Mouse (Mus musculus): ENCODE data around the gene Gm20431. TPM values are rescaled to one million over a fixed set of nuclear protein-coding genes. Genes with fewer than 3 reads are reported as not detected.

Gene Gm20431
- polyA plus RNA-seq, 1 experiment = 15.1 TPM

GRCm38 (mm10) chr2:167569934-167570651 is 91.2 kb downstream of the Gm20431 start:
- H3K4me1 ChIP-seq (ENCODE audit: control insufficient read depth, insufficient read depth, low read length) = no peaks in the 10 kb centered on the region
- TF ChIP-seq CTCF (IDR thresholded peaks at IDR 0.05; ENCODE audit: borderline replicate concordance, insufficient read depth, low read depth, low read length) = no peak
- TF ChIP-seq POLR2A (IDR thresholded peaks at IDR 0.05; ENCODE audit: borderline replicate concordance, insufficient read depth, low read length) = no peak
- peak in 1 of 2 experiments; percentile 22 for DNase-seq
- H3K4me3 ChIP-seq (replicated peaks; ENCODE audit: insufficient read depth, low read depth, low read length) = no peak overlapping the region
- no peak overlapping the region for H3K27ac ChIP-seq (ENCODE audit: insufficient read depth, low read length)
- 56% methylated on average over 13 of the region's 13 CpGs for WGBS
- no peaks in the 10 kb centered on the region for H3K27me3 ChIP-seq (ENCODE audit: control insufficient read depth, insufficient read depth, low read length)

GRCm38 (mm10) chr2:167568112-167568511 is 93.2 kb downstream of the Gm20431 start:
- Histone ChIP-seq H3K4me3 (replicated peaks; ENCODE audit: insufficient read depth, low read depth, low read length) (no peak overlapping the region), H3K27ac (ENCODE audit: insufficient read depth, low read length) (no peak overlapping the region), H3K4me1 (ENCODE audit: control insufficient read depth, insufficient read depth, low read length) (no peaks in the 10 kb centered on the region), H3K27me3 (ENCODE audit: control insufficient read depth, insufficient read depth, low read length) (no peaks in the 10 kb centered on the region)
- TF ChIP-seq CTCF (IDR thresholded peaks at IDR 0.05; ENCODE audit: borderline replicate concordance, insufficient read depth, low read depth, low read length) = no peak
- TF ChIP-seq POLR2A (IDR thresholded peaks at IDR 0.05; ENCODE audit: borderline replicate concordance, insufficient read depth, low read length) = no peak
- WGBS = 82% methylated on average over 9 of the region's 9 CpGs
- no peak for DNase-seq

- H3K4me1 ChIP-seq (ENCODE audit: control insufficient read depth, insufficient read depth, low read length) = no peaks in the 10 kb centered on the region
- no peak for DNase-seq
- H3K27me3 ChIP-seq (ENCODE audit: control insufficient read depth, insufficient read depth, low read length) = no peaks in the 10 kb centered on the region
- 51% methylated on average over 19 of the region's 19 CpGs for WGBS
- no peak overlapping the region for H3K27ac ChIP-seq (ENCODE audit: insufficient read depth, low read length)
- no peak overlapping the region for H3K4me3 ChIP-seq (replicated peaks; ENCODE audit: insufficient read depth, low read depth, low read length)
- TF ChIP-seq POLR2A (IDR thresholded peaks at IDR 0.05; ENCODE audit: borderline replicate concordance, insufficient read depth, low read length) = no peak
- no peak for TF ChIP-seq CTCF (IDR thresholded peaks at IDR 0.05; ENCODE audit: borderline replicate concordance, insufficient read depth, low read depth, low read length)
These were observed 95.6 kb downstream of the Gm20431 start for GRCm38 (mm10) chr2:167565682-167566081.

GRCm38 (mm10) chr2:167565312-167565656 is 96.0 kb downstream of the Gm20431 start:
- 85% methylated on average over 3 of the region's 3 CpGs for WGBS
- Histone ChIP-seq H3K27me3 (ENCODE audit: control insufficient read depth, insufficient read depth, low read length) (no peaks in the 10 kb centered on the region), H3K27ac (ENCODE audit: insufficient read depth, low read length) (no peak overlapping the region), H3K4me1 (ENCODE audit: control insufficient read depth, insufficient read depth, low read length) (no peaks in the 10 kb centered on the region), H3K4me3 (replicated peaks; ENCODE audit: insufficient read depth, low read depth, low read length) (no peak overlapping the region)
- no peak for TF ChIP-seq POLR2A (IDR thresholded peaks at IDR 0.05; ENCODE audit: borderline replicate concordance, insufficient read depth, low read length)
- TF ChIP-seq CTCF (IDR thresholded peaks at IDR 0.05; ENCODE audit: borderline replicate concordance, insufficient read depth, low read depth, low read length) = no peak
- no peak for DNase-seq

GRCm38 (mm10) chr2:167564551-167565311 is 96.6 kb downstream of the Gm20431 start:
- Histone ChIP-seq H3K4me1 (ENCODE audit: control insufficient read depth, insufficient read depth, low read length) (no peaks in the 10 kb centered on the region), H3K4me3 (replicated peaks; ENCODE audit: insufficient read depth, low read depth, low read length) (no peak overlapping the region), H3K27ac (ENCODE audit: insufficient read depth, low read length) (no peak overlapping the region), H3K27me3 (ENCODE audit: control insufficient read depth, insufficient read depth, low read length) (no peaks in the 10 kb centered on the region)
- 74% methylated on average over 13 of the region's 13 CpGs for WGBS
- TF ChIP-seq CTCF (IDR thresholded peaks at IDR 0.05; ENCODE audit: borderline replicate concordance, insufficient read depth, low read depth, low read length) = no peak
- no peak for TF ChIP-seq POLR2A (IDR thresholded peaks at IDR 0.05; ENCODE audit: borderline replicate concordance, insufficient read depth, low read length)
- no peak for DNase-seq

- no peaks in the 10 kb centered on the region for H3K4me1 ChIP-seq (ENCODE audit: control insufficient read depth, insufficient read depth, low read length)
- DNase-seq = no peak
- WGBS = 21% methylated on average over 12 of the region's 12 CpGs
- no peak overlapping the region for H3K27ac ChIP-seq (ENCODE audit: insufficient read depth, low read length)
- H3K4me3 ChIP-seq (replicated peaks; ENCODE audit: insufficient read depth, low read depth, low read length) = no peak overlapping the region
- no peaks in the 10 kb centered on the region; the same call in 1 of the 2 replicates for H3K27me3 ChIP-seq (ENCODE audit: control insufficient read depth, insufficient read depth, low read length)
- TF ChIP-seq CTCF (IDR thresholded peaks at IDR 0.05; ENCODE audit: borderline replicate concordance, insufficient read depth, low read depth, low read length) (no peak), POLR2A (IDR thresholded peaks at IDR 0.05; ENCODE audit: borderline replicate concordance, insufficient read depth, low read length) (no peak)
These were observed 97.6 kb downstream of the Gm20431 start for GRCm38 (mm10) chr2:167563703-167564102.

- TF ChIP-seq POLR2A (IDR thresholded peaks at IDR 0.05; ENCODE audit: borderline replicate concordance, insufficient read depth, low read length) = no peak
- TF ChIP-seq CTCF (IDR thresholded peaks at IDR 0.05; ENCODE audit: borderline replicate concordance, insufficient read depth, low read depth, low read length) = no peak
- Histone ChIP-seq H3K27me3 (ENCODE audit: control insufficient read depth, insufficient read depth, low read length) (no peaks in the 10 kb centered on the region; the same call in 1 of the 2 replicates), H3K4me1 (ENCODE audit: control insufficient read depth, insufficient read depth, low read length) (no peaks in the 10 kb centered on the region), H3K4me3 (replicated peaks; ENCODE audit: insufficient read depth, low read depth, low read length) (no peak overlapping the region), H3K27ac (ENCODE audit: insufficient read depth, low read length) (no peak overlapping the region)
- 85% methylated on average over 5 of the region's 5 CpGs for WGBS
- no peak for DNase-seq
These were observed 98.3 kb downstream of the Gm20431 start for GRCm38 (mm10) chr2:167563035-167563434.

- no peak overlapping the region for H3K4me3 ChIP-seq (replicated peaks; ENCODE audit: insufficient read depth, low read depth, low read length)
- no peaks in the 10 kb centered on the region for H3K4me1 ChIP-seq (ENCODE audit: control insufficient read depth, insufficient read depth, low read length)
- TF ChIP-seq POLR2A (IDR thresholded peaks at IDR 0.05; ENCODE audit: borderline replicate concordance, insufficient read depth, low read length) = no peak
- TF ChIP-seq CTCF (IDR thresholded peaks at IDR 0.05; ENCODE audit: borderline replicate concordance, insufficient read depth, low read depth, low read length) = no peak
- 28% methylated on average over 8 of the region's 8 CpGs for WGBS
- no peak for DNase-seq
- H3K27me3 ChIP-seq (ENCODE audit: control insufficient read depth, insufficient read depth, low read length) = no peaks in the 10 kb centered on the region; the same call in 1 of the 2 replicates
- no peak overlapping the region for H3K27ac ChIP-seq (ENCODE audit: insufficient read depth, low read length)
These were observed 99.2 kb downstream of the Gm20431 start for GRCm38 (mm10) chr2:167562101-167562500.

Measured in cerebellum, adult 2 months (tissue).